Mouse (Mus musculus): Measurements from ENCODE around the gene Tbc1d4. TPM values are rescaled to one million over a fixed set of nuclear protein-coding genes. Genes with fewer than 3 reads are reported as not detected.

Tbc1d4 gene
- polyA plus RNA-seq, 1 experiment, result 1.6 TPM

- Histone ChIP-seq H3K27ac (ENCODE audit: insufficient read depth, low read length) (no peak overlapping the region), H3K9ac (ENCODE audit: low read depth, poor library complexity, severe bottlenecking) (no peak overlapping the region), H3K4me1 (ENCODE audit: control insufficient read depth, insufficient read depth, low read length) (no peaks in the 10 kb centered on the region), H3K27me3 (ENCODE audit: control insufficient read depth, insufficient read depth, low read length, poor library complexity, severe bottlenecking) (no peaks in the 10 kb centered on the region), H3K9me3 (replicated peaks; ENCODE audit: control insufficient read depth, insufficient read depth, low read length, poor library complexity, severe bottlenecking) (no peaks in the 10 kb centered on the region), H3K36me3 (ENCODE audit: control insufficient read depth, insufficient read depth, low read length, poor library complexity, severe bottlenecking) (no peaks in the 10 kb centered on the region), H3K4me3 (ENCODE audit: low read depth, low read length) (no peak overlapping the region)
- TF ChIP-seq EP300 (IDR thresholded peaks at IDR 0.05; ENCODE audit: insufficient read depth, low read depth, low read length) (no peak), CTCF (IDR thresholded peaks at IDR 0.05; ENCODE audit: low read depth, low read length) (no peak), POLR2A (IDR thresholded peaks at IDR 0.05; ENCODE audit: insufficient read depth, low read length) (no peak)
These were observed 60.0 kb downstream of the Tbc1d4 start for GRCm38 (mm10) chr14:101548885-101549573.

DNA sequence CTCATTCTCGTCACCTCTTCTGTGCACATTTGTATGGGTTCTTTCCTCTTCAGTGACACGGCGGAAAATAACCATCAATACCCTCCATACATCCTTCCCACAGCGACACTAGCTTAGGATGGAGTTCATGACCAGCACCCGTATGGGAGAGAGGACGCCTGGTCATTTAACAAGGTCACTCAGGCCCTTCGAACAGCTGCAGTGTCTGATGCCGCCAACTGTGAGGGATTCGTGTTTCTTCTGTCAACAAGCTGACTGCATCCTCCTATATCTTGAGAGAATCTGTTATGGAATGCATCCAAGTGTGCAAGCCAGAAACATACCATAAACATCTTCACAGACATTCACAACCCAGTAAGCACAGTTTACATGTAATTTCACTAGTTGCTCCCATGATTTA is 67.1 kb downstream of the Tbc1d4 start:
- no peaks in the 10 kb centered on the region for H3K4me1 ChIP-seq (ENCODE audit: control insufficient read depth, insufficient read depth, low read length)
- TF ChIP-seq POLR2A (IDR thresholded peaks at IDR 0.05; ENCODE audit: insufficient read depth, low read length) (no peak), CTCF (IDR thresholded peaks at IDR 0.05; ENCODE audit: low read depth, low read length) (no peak), EP300 (IDR thresholded peaks at IDR 0.05; ENCODE audit: insufficient read depth, low read depth, low read length) (no peak)
- no peaks in the 10 kb centered on the region for H3K27me3 ChIP-seq (ENCODE audit: control insufficient read depth, insufficient read depth, low read length, poor library complexity, severe bottlenecking)

GRCm38 (mm10) chr14:101541141-101541540 is 67.8 kb downstream of the Tbc1d4 start:
- TF ChIP-seq EP300 (IDR thresholded peaks at IDR 0.05; ENCODE audit: insufficient read depth, low read depth, low read length) (no peak), CTCF (IDR thresholded peaks at IDR 0.05; ENCODE audit: low read depth, low read length) (no peak), POLR2A (IDR thresholded peaks at IDR 0.05; ENCODE audit: insufficient read depth, low read length) (no peak)

More for the DNA sequence above, 67.1 kb downstream of the Tbc1d4 start:
- H3K9me3 ChIP-seq (replicated peaks; ENCODE audit: control insufficient read depth, insufficient read depth, low read length, poor library complexity, severe bottlenecking), result no peaks in the 10 kb centered on the region
- no peak overlapping the region for H3K4me3 ChIP-seq (ENCODE audit: low read depth, low read length)
- H3K9ac ChIP-seq (ENCODE audit: low read depth, poor library complexity, severe bottlenecking), result no peak overlapping the region
- H3K27ac ChIP-seq (ENCODE audit: insufficient read depth, low read length), result no peak overlapping the region
- H3K36me3 ChIP-seq (ENCODE audit: control insufficient read depth, insufficient read depth, low read length, poor library complexity, severe bottlenecking), result no peaks in the 10 kb centered on the region

DNA sequence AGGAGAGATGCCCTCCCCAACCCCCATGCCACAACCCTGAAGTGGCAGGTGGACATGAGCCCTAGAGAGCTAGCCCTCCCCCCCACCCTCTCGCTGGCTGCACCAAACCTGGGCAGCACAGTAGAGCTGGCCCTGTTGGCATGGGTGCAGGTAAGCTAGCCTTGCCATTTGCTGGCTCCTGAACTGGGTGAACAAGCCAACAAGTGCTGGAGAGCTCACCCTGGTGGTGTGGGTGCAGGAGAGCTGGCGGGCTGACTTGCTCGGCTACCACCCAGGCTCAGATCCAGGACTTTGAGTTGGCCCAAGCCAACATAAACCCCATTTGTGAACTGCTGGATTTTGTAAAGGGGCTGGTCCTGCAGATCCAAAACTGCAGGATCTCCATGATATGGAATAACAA is 68.5 kb downstream of the Tbc1d4 start:
- no peaks in the 10 kb centered on the region for H3K4me1 ChIP-seq (ENCODE audit: control insufficient read depth, insufficient read depth, low read length)
- no peak for TF ChIP-seq EP300 (IDR thresholded peaks at IDR 0.05; ENCODE audit: insufficient read depth, low read depth, low read length)
- no peak for TF ChIP-seq POLR2A (IDR thresholded peaks at IDR 0.05; ENCODE audit: insufficient read depth, low read length)
- no peak for TF ChIP-seq CTCF (IDR thresholded peaks at IDR 0.05; ENCODE audit: low read depth, low read length)

More at GRCm38 (mm10) chr14:101541141-101541540, 67.8 kb downstream of the Tbc1d4 start:
- H3K27me3 ChIP-seq (ENCODE audit: control insufficient read depth, insufficient read depth, low read length, poor library complexity, severe bottlenecking), result no peaks in the 10 kb centered on the region
- H3K9ac ChIP-seq (ENCODE audit: low read depth, poor library complexity, severe bottlenecking), result no peak overlapping the region
- H3K4me1 ChIP-seq (ENCODE audit: control insufficient read depth, insufficient read depth, low read length), result no peaks in the 10 kb centered on the region
- H3K4me3 ChIP-seq (ENCODE audit: low read depth, low read length), result no peak overlapping the region
- no peaks in the 10 kb centered on the region for H3K9me3 ChIP-seq (replicated peaks; ENCODE audit: control insufficient read depth, insufficient read depth, low read length, poor library complexity, severe bottlenecking)
- H3K27ac ChIP-seq (ENCODE audit: insufficient read depth, low read length), result no peak overlapping the region
- H3K36me3 ChIP-seq (ENCODE audit: control insufficient read depth, insufficient read depth, low read length, poor library complexity, severe bottlenecking), result no peaks in the 10 kb centered on the region

DNA sequence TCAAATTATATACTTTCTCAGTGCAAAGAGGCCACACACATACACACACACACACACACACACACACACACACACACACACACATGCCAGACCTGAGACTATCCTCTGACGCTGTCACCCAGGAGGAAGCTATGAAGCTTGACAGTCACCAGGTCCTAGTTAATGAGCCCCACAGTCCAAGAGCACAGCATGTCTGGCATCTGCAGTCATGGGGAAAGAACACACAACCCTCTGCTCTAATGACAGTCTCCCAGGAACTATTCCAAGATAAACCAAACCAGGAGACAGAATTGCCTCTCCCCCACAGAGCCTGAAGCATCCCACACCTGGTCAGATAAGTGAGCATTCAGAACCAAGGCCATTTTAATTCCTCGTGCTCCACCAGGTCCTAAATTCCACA is 71.1 kb downstream of the Tbc1d4 start:
- H3K9me3 ChIP-seq (replicated peaks; ENCODE audit: control insufficient read depth, insufficient read depth, low read length, poor library complexity, severe bottlenecking), result no peaks in the 10 kb centered on the region
- H3K27ac ChIP-seq (ENCODE audit: insufficient read depth, low read length), result no peak overlapping the region
- no peak overlapping the region for H3K9ac ChIP-seq (ENCODE audit: low read depth, poor library complexity, severe bottlenecking)
- TF ChIP-seq POLR2A (IDR thresholded peaks at IDR 0.05; ENCODE audit: insufficient read depth, low read length) (no peak), CTCF (IDR thresholded peaks at IDR 0.05; ENCODE audit: low read depth, low read length) (no peak), EP300 (IDR thresholded peaks at IDR 0.05; ENCODE audit: insufficient read depth, low read depth, low read length) (no peak)
- H3K27me3 ChIP-seq (ENCODE audit: control insufficient read depth, insufficient read depth, low read length, poor library complexity, severe bottlenecking), result no peaks in the 10 kb centered on the region
- no peaks in the 10 kb centered on the region for H3K4me1 ChIP-seq (ENCODE audit: control insufficient read depth, insufficient read depth, low read length)
- no peak overlapping the region for H3K4me3 ChIP-seq (ENCODE audit: low read depth, low read length)
- no peaks in the 10 kb centered on the region for H3K36me3 ChIP-seq (ENCODE audit: control insufficient read depth, insufficient read depth, low read length, poor library complexity, severe bottlenecking)

More for the DNA sequence above, 68.5 kb downstream of the Tbc1d4 start:
- no peaks in the 10 kb centered on the region for H3K9me3 ChIP-seq (replicated peaks; ENCODE audit: control insufficient read depth, insufficient read depth, low read length, poor library complexity, severe bottlenecking)
- no peak overlapping the region for H3K27ac ChIP-seq (ENCODE audit: insufficient read depth, low read length)
- H3K9ac ChIP-seq (ENCODE audit: low read depth, poor library complexity, severe bottlenecking), result no peak overlapping the region
- no peaks in the 10 kb centered on the region for H3K27me3 ChIP-seq (ENCODE audit: control insufficient read depth, insufficient read depth, low read length, poor library complexity, severe bottlenecking)
- no peaks in the 10 kb centered on the region for H3K36me3 ChIP-seq (ENCODE audit: control insufficient read depth, insufficient read depth, low read length, poor library complexity, severe bottlenecking)
- H3K4me3 ChIP-seq (ENCODE audit: low read depth, low read length), result no peak overlapping the region

GRCm38 (mm10) chr14:101537413-101537812 is 71.6 kb downstream of the Tbc1d4 start:
- H3K4me3 ChIP-seq (ENCODE audit: low read depth, low read length), result no peak overlapping the region
- TF ChIP-seq CTCF (IDR thresholded peaks at IDR 0.05; ENCODE audit: low read depth, low read length) (no peak), EP300 (IDR thresholded peaks at IDR 0.05; ENCODE audit: insufficient read depth, low read depth, low read length) (no peak), POLR2A (IDR thresholded peaks at IDR 0.05; ENCODE audit: insufficient read depth, low read length) (no peak)
- no peaks in the 10 kb centered on the region for H3K36me3 ChIP-seq (ENCODE audit: control insufficient read depth, insufficient read depth, low read length, poor library complexity, severe bottlenecking)
- H3K4me1 ChIP-seq (ENCODE audit: control insufficient read depth, insufficient read depth, low read length), result no peaks in the 10 kb centered on the region
- H3K9me3 ChIP-seq (replicated peaks; ENCODE audit: control insufficient read depth, insufficient read depth, low read length, poor library complexity, severe bottlenecking), result no peaks in the 10 kb centered on the region
- H3K9ac ChIP-seq (ENCODE audit: low read depth, poor library complexity, severe bottlenecking), result no peak overlapping the region
- no peak overlapping the region for H3K27ac ChIP-seq (ENCODE audit: insufficient read depth, low read length)
- no peaks in the 10 kb centered on the region for H3K27me3 ChIP-seq (ENCODE audit: control insufficient read depth, insufficient read depth, low read length, poor library complexity, severe bottlenecking)

All from ES-Bruce4 (cell line).